Mouse (Mus musculus): Measurements from ENCODE around the gene Gm37240. TPM values are rescaled to one million over a fixed set of nuclear protein-coding genes. Genes with fewer than 3 reads are reported as not detected.

Gene Gm37240
- polyA plus RNA-seq, 1 experiment from 2014 or later: 0.08 TPM

DNA sequence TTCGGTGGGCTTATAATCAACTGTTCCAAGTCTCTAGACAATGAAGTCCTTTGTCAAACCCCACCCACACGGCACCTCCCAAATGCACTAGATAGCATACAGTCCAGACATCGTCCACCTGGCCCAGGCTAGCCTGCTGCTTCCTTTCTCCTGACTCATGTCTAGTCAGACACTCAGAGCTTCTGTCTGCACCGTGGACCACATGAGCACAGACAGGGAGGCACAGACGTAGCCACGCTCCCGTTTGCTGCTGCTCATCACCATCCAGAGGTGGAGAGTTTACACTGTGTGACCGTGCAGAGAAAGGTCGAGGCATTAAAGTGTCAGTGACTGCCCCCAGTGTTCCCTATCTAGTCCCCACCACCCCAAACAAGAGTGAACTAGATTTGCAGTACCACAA, 1191.9 kb downstream of the Gm37240 start:
- Histone ChIP-seq H3K4me3 (no peak overlapping the region), H3K4me2 (no peak overlapping the region), H3K4me1 (replicated peaks) (peaks cover 15% of the 10 kb centered on the region), H3K9ac (no peak overlapping the region), H3K27ac (no peak overlapping the region), H3K27me3 (no peaks in the 10 kb centered on the region), H3K9me3 (no peaks in the 10 kb centered on the region), H3K36me3 (no peaks in the 10 kb centered on the region)
- WGBS: 72% methylated on average over 9 of the region's 9 CpGs
- no peak for ATAC-seq (ENCODE audit: low FRiP score)

DNA sequence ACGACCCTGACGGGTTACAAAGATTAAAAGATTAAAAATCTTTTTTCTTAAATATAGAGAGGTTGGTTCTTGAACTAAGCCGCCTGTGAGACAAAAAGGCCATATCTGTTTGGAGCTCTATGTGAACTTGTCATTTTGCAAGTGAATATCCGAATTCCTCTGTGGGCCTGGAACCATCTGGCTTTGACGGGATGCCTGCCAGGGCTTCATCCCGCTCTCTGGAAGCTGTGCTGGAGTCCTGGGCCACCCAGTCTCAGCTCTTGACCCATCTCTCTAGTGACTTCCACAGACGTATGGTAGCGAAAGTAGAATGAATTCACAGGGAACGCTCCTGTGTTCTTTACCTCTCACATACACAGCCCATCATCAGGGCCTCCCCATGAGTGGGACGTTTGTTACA, 1193.4 kb downstream of the Gm37240 start:
- H3K4me1 ChIP-seq (replicated peaks): peaks cover 20% of the 10 kb centered on the region
- H3K27ac ChIP-seq: no peak overlapping the region
- 70% methylated on average over 10 of the region's 10 CpGs for WGBS
- no peak overlapping the region for H3K9ac ChIP-seq
- H3K4me2 ChIP-seq: no peak overlapping the region
- H3K4me3 ChIP-seq: no peak overlapping the region
- H3K27me3 ChIP-seq: no peaks in the 10 kb centered on the region; the same call in 1 of the 2 replicates
- no peaks in the 10 kb centered on the region for H3K36me3 ChIP-seq
- H3K9me3 ChIP-seq: no peaks in the 10 kb centered on the region
- no peak for ATAC-seq (ENCODE audit: low FRiP score)

DNA sequence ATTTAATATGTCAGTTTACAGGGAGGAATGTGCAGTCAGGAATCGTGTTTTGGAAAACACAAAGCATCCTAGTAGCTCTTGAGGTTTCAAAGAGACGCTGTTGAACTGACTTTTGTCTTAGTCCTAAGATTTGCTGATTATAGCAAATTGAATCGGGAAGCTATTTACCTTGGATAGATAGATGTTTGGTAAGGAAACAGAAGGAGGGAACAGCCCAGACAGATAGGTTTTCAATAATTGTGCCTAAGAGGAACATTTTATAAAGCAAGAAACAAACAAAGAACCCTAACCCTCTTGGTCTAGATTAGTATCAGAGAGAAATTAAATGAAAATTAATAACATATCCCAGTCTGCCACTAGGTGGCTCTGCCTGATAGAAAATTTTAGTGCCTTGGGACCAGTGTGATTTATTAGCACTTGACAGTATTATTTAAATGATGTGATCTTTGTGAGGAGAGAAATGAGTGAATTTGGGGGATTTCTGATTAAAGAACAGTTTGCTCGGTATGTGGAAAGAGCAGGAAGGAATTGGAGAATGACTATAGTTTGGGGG, 1194.6 kb downstream of the Gm37240 start:
- Histone ChIP-seq H3K9me3 (no peaks in the 10 kb centered on the region), H3K9ac (no peak overlapping the region), H3K27ac (no peak overlapping the region), H3K4me2 (no peak overlapping the region), H3K4me3 (no peak overlapping the region), H3K4me1 (replicated peaks) (peaks cover 27% of the 10 kb centered on the region), H3K27me3 (peaks cover 3% of the 10 kb centered on the region; the same call in 1 of the 2 replicates), H3K36me3 (no peaks in the 10 kb centered on the region)
- 62% methylated on average over 4 of the region's 4 CpGs for WGBS
- no peak for ATAC-seq (ENCODE audit: low FRiP score)

DNA sequence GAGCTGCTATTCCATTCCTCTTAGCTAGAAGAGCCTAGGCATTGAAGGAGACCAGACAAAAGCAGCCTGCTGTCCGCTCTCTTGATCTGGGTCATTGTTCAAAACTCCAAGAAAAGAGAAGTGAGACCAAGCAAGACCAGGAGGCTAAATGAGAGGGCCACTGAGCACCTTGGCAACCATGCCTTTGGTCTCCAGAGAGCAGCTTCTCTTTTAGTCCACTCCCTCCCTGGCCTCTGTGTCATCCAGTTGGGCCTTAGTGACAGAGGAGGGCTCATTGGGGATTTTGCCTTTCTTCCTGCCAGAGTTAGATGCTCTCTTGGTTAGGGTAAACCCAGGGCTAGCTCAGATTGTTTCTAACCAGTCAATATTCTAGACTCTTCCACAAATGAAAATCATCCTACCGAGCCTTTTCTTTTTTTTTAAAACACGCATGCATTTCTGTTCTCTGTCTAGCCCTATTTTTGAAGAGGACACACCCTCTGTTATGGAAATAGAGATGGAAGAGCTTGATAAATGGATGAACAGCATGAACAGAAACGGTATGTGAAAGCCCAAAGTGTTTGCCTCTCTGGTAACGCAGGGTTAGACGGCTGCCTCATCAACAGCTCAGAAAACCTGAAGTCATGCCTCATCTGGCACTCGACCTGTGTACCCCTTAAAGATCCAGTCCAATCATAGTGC, 1197.1 kb downstream of the Gm37240 start:
- H3K9ac ChIP-seq: no peak overlapping the region
- H3K9me3 ChIP-seq: no peaks in the 10 kb centered on the region
- peaks cover 19% of the 10 kb centered on the region for H3K4me1 ChIP-seq (replicated peaks)
- 48% methylated on average over 7 of the region's 7 CpGs for WGBS
- H3K36me3 ChIP-seq: no peaks in the 10 kb centered on the region
- H3K27me3 ChIP-seq: peaks cover 3% of the 10 kb centered on the region; the same call in 1 of the 2 replicates
- no peak overlapping the region for H3K4me3 ChIP-seq
- H3K4me2 ChIP-seq: no peak overlapping the region
- no peak overlapping the region for H3K27ac ChIP-seq
- no peak for ATAC-seq (ENCODE audit: low FRiP score)

DNA sequence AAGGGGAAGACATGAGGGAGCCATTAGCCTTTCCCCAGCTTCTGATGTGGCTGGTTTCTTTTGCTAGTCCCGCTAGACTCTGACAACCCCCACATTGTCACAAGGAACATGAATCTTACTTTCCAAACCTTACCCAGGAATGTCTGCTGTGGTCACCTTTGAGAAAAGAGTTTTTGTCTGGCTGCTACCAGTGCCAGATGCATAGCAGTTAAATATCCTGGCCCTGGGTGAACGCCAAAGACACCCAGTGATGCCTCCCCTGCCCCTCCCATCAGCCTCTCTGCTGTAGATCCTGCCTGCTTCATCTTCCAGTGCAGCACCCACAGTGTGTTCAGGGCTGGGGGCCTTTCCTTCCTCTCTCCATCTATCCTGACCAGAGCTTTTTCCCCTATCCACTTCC, 1197.7 kb downstream of the Gm37240 start:
- no peak overlapping the region for H3K4me2 ChIP-seq
- WGBS: 64% methylated on average over 2 of the region's 2 CpGs
- no peaks in the 10 kb centered on the region for H3K9me3 ChIP-seq
- H3K4me3 ChIP-seq: no peak overlapping the region
- no peak for ATAC-seq (ENCODE audit: low FRiP score)
- H3K4me1 ChIP-seq (replicated peaks): peaks cover 19% of the 10 kb centered on the region
- peaks cover 3% of the 10 kb centered on the region; the same call in 1 of the 2 replicates for H3K27me3 ChIP-seq
- H3K27ac ChIP-seq: no peak overlapping the region
- H3K36me3 ChIP-seq: no peaks in the 10 kb centered on the region
- H3K9ac ChIP-seq: no peak overlapping the region

DNA sequence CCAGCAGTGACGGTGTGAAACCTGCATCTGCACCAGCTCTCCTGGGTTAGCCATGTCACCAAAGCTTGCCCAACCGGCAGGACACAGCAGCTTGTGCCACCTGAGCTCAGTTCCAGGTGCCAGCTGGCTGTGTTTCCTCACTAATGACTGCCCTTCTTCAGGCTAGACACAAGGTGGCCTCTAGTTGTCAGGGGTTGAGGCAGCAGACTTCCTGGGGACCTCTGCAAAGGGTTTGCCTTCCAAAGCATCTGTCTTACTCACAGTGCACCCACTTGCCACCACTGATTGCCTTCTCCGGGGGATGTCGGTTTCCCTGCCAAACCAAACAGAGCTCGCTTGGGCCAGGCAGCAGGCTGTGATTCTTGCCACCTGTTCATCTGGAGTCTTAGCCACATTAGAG, 1199.1 kb downstream of the Gm37240 start:
- H3K9me3 ChIP-seq: no peaks in the 10 kb centered on the region
- no peak overlapping the region for H3K27ac ChIP-seq
- no peak overlapping the region for H3K9ac ChIP-seq
- ATAC-seq (ENCODE audit: low FRiP score): no peak
- H3K27me3 ChIP-seq: peaks cover 3% of the 10 kb centered on the region; the same call in 1 of the 2 replicates
- WGBS: 87% methylated on average over 5 of the region's 5 CpGs
- peaks cover 19% of the 10 kb centered on the region for H3K4me1 ChIP-seq (replicated peaks)
- no peaks in the 10 kb centered on the region for H3K36me3 ChIP-seq
- H3K4me3 ChIP-seq: no peak overlapping the region
- H3K4me2 ChIP-seq: no peak overlapping the region

DNA sequence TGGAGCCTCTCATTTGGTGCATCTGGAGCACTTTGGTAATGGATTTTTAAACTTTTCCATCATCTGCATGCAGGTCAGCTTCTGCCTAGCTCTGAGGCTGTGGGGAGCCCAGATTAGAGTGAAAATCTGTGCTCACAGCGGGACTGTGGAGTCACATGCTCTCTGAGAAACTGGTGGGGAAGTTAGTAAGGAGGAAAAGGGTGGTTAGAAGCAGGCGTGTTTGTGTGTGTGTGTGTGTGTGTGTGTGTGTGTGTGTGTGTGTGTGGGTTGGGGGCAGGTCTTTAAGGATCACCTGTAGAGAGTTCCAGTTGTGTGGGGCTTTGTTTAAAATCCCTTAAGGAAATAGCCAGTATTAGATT, 1199.9 kb downstream of the Gm37240 start:
- Histone ChIP-seq H3K4me3 (no peak overlapping the region), H3K36me3 (no peaks in the 10 kb centered on the region), H3K27ac (no peak overlapping the region), H3K9ac (no peak overlapping the region), H3K4me2 (no peak overlapping the region), H3K4me1 (replicated peaks) (peaks cover 19% of the 10 kb centered on the region), H3K27me3 (peaks cover 3% of the 10 kb centered on the region; the same call in 1 of the 2 replicates), H3K9me3 (no peaks in the 10 kb centered on the region)
- WGBS: 63% methylated on average over 2 of the region's 2 CpGs
- no peak for ATAC-seq (ENCODE audit: low FRiP score)

DNA sequence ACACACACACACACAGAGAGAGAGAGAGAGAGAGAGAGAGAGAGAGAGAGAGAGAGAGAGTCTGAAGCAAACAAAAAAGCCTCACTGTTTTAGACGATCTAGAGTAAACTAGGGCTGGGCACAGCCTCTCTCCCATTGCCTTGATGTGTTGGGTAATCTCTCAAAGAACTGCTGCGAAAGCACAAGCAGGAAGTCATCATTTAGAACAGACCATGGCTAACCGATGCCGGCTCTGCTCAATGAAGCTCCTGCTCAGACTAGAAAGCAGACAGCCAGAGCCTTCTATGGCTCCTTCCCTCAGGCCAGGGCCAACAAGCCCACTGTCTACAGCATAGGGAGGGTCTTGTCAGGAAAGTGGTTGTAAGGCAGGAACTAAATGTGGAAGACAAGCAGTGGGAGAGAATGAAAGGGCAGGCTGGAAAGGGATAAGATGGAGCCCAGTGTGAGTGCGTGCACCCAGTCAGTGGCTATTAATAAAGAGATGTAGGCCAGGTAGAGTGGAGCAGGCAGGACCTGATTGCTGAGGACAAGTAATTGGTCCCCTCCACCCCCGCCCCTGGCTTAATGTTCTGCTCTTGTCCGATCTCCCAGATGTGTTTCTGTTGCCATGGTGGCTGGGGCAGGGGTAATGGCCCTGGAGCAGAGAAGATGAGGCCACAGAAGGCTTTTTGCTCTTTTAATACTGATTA, 1200.4 kb downstream of the Gm37240 start:
- Histone ChIP-seq H3K36me3 (no peaks in the 10 kb centered on the region), H3K4me2 (no peak overlapping the region), H3K4me1 (replicated peaks) (peaks cover 19% of the 10 kb centered on the region), H3K9me3 (no peaks in the 10 kb centered on the region), H3K4me3 (no peak overlapping the region), H3K27me3 (peaks cover 3% of the 10 kb centered on the region; the same call in 1 of the 2 replicates), H3K27ac (0 out of 2 replicates have a peak overlapping the region, but pooled peaks have one; percentile 19), H3K9ac (no peak overlapping the region)
- WGBS: 68% methylated on average over 7 of the region's 7 CpGs
- ATAC-seq (ENCODE audit: low FRiP score): no peak

DNA sequence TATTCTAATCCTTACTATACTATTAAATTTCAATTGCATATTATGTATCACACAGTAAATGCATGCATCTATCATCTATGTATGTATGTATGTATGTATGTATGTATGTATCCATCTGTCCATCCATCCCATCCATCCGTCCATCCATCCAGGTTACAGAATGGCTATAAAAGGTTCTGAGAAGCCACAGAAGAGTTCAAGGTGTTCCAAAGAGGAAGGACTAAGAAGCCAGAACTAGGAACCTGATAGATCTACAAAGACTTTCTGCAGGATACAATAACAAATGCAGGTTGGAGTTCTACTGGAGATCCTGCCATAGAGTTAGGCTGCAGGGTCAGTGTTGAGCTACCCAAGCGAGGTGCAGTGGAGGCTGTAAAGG, 1201.0 kb downstream of the Gm37240 start:
- peaks cover 3% of the 10 kb centered on the region; the same call in 1 of the 2 replicates for H3K27me3 ChIP-seq
- H3K4me2 ChIP-seq: no peak overlapping the region
- no peak for ATAC-seq (ENCODE audit: low FRiP score)
- no peaks in the 10 kb centered on the region for H3K36me3 ChIP-seq
- no peak overlapping the region for H3K4me3 ChIP-seq
- no peaks in the 10 kb centered on the region for H3K9me3 ChIP-seq
- peaks cover 19% of the 10 kb centered on the region for H3K4me1 ChIP-seq (replicated peaks)
- H3K9ac ChIP-seq: no peak overlapping the region
- H3K27ac ChIP-seq: no peak overlapping the region
- WGBS: 93% methylated on average over 2 of the region's 2 CpGs

DNA sequence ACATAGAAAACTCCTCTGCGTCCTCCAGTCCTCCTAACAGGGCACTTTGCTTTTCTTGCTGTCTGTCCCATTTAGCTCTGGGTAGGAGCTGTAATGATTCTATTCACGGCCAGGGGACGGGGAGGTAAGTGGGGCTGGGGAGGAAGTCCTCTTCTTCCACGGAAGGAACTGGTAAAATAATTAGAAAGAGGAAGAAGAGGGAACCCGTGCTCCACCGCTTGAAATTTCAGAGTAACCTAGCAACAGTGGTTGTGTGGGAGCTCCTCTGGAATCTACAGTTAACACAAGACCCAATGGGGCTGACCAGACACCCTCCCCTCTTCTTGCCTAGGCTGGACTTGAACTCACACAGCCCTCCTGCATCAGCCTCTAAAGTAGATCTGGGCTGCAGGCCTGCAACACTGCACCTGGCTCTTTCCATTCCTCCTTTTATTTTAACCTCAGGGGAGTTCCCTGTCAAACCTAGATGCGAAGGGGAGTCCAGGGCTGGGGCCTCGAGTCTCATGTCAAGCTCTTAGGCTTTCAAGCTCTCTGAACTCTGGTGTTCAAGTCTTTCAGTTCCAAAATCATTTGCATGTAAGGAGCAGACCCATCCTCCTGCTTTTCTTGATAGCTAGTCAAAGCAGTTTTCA, 1201.5 kb downstream of the Gm37240 start:
- peaks cover 3% of the 10 kb centered on the region; the same call in 1 of the 2 replicates for H3K27me3 ChIP-seq
- peaks cover 19% of the 10 kb centered on the region for H3K4me1 ChIP-seq (replicated peaks)
- ATAC-seq (ENCODE audit: low FRiP score): no peak
- H3K9me3 ChIP-seq: no peaks in the 10 kb centered on the region
- H3K27ac ChIP-seq: no peak overlapping the region
- H3K36me3 ChIP-seq: no peaks in the 10 kb centered on the region
- no peak overlapping the region for H3K4me3 ChIP-seq
- no peak overlapping the region for H3K9ac ChIP-seq
- no peak overlapping the region for H3K4me2 ChIP-seq
- WGBS: 83% methylated on average over 8 of the region's 8 CpGs

DNA sequence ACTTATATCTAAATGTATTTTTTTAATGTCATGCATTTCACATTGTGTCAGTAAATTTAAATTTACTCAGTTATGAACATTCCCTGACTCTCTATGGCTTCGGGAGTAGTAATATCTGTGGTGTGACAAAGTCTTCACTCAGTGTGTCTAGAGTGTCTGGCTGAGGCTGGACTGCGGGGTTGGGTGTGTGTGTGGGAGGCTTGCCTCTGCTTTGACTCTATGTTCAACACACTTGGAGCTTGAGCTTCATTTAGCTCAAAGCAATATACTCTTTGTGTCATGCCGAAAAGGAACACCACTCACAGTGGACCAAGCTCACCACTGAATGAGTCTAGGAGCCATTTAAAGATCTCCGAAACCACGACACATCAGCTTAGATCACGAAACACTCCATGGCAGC, 1203.5 kb downstream of the Gm37240 start:
- Histone ChIP-seq H3K4me3 (no peak overlapping the region), H3K27me3 (peaks cover 3% of the 10 kb centered on the region; the same call in 1 of the 2 replicates), H3K36me3 (no peaks in the 10 kb centered on the region), H3K4me2 (no peak overlapping the region), H3K27ac (no peak overlapping the region), H3K9ac (no peak overlapping the region), H3K4me1 (replicated peaks) (peaks cover 14% of the 10 kb centered on the region), H3K9me3 (no peaks in the 10 kb centered on the region)
- WGBS: 95% methylated on average over 6 of the region's 6 CpGs
- no peak for ATAC-seq (ENCODE audit: low FRiP score)

DNA sequence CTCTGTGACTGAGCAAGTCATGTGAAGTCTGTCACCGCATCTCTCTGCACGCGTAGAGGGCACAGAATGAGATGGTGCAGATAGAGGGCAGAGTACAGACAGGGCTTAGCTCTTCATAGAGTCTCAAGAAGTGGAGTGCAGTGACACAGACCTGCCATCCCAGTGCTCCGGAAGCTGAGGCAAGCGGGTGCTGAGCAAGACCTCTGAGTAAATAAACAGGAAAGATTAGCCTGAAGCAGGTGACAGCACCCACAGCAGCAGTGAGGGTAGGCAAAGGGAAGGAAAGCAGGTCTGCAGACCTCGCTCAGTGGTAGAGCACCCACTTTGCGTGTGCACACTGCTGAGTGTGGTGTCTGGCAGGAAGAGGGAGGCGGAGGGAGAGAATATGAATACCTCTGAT, 1205.6 kb downstream of the Gm37240 start:
- no peaks in the 10 kb centered on the region for H3K9me3 ChIP-seq
- H3K4me3 ChIP-seq: no peak overlapping the region
- H3K4me1 ChIP-seq (replicated peaks): no peaks in the 10 kb centered on the region
- ATAC-seq (ENCODE audit: low FRiP score): no peak
- H3K9ac ChIP-seq: no peak overlapping the region
- H3K4me2 ChIP-seq: no peak overlapping the region
- H3K27me3 ChIP-seq: no peaks in the 10 kb centered on the region
- 83% methylated on average over 8 of the region's 8 CpGs for WGBS
- no peaks in the 10 kb centered on the region for H3K36me3 ChIP-seq
- H3K27ac ChIP-seq: no peak overlapping the region
